Comparison of ENCODE assay signal across 29 mouse cellular contexts in genomic region chr11:42109627-42110026, GRCm38 (mm10).
"Had no signal": no experiment of that assay in that cellular context is flagged by ENCODE, and none has a peak within 500 bp of the region (broad histone marks: within the 10 kb centered on the region; RNA-seq: fewer than 3 reads in every experiment).

No protein-coding gene starts in this region.

- H3K9me3 ChIP-seq: heart, embryonic 13.5 days; heart, embryonic 15.5 days; hindbrain, embryonic 10.5 days; hindbrain, embryonic 12.5 days; intestine, embryonic 15.5 days; limb, embryonic 10.5 days; limb, embryonic 12.5 days; liver, embryonic 13.5 days; liver, embryonic 15.5 days had no signal

- H3K27ac ChIP-seq: heart, adult 2 months; heart, embryonic 13.5 days; heart, embryonic 15.5 days; hindbrain, embryonic 10.5 days; hindbrain, embryonic 12.5 days; hindbrain, embryonic 14.5 days; intestine, embryonic 15.5 days; layer of hippocampus, adult 2 months; left cerebral cortex, adult 2 months; limb, embryonic 10.5 days; limb, embryonic 12.5 days; liver, embryonic 13.5 days; liver, embryonic 15.5 days had no signal

- ATAC-seq: hindbrain, embryonic 16.5 days; inflammation-experienced regulatory T-cells, adult 6 months; intestine, embryonic 15.5 days; intestine, postnatal 0 days had no signal

- H3K36me3 ChIP-seq: heart, embryonic 13.5 days; heart, embryonic 15.5 days; hindbrain, embryonic 10.5 days; hindbrain, embryonic 12.5 days; intestine, embryonic 15.5 days; limb, embryonic 10.5 days; limb, embryonic 12.5 days; liver, embryonic 13.5 days; liver, embryonic 15.5 days had no signal

- H3K27me3 ChIP-seq: heart, embryonic 13.5 days; heart, embryonic 15.5 days; hindbrain, embryonic 12.5 days; intestine, embryonic 15.5 days; limb, embryonic 12.5 days; liver, embryonic 13.5 days; liver, embryonic 15.5 days had no signal

- DNase-seq: gastrocnemius, postnatal 14 days; gastrocnemius, postnatal 36 days; heart, adult 11 months; heart, adult 2 months; heart, postnatal 14 days; heart, postnatal 36 days; kidney, adult 18-20 months; kidney, adult 8-10 months; kidney, postnatal 10 days; kidney, postnatal 25 days; kidney, postnatal 4 days; liver; liver, embryonic 13.5 days had no signal

- H3K4me1 ChIP-seq: heart, embryonic 13.5 days; heart, embryonic 15.5 days; hindbrain, embryonic 10.5 days; hindbrain, embryonic 12.5 days; intestine, embryonic 15.5 days; limb, embryonic 10.5 days; limb, embryonic 12.5 days; liver, embryonic 13.5 days; liver, embryonic 15.5 days had no signal

- H3K4me3 ChIP-seq: heart, adult 2 months; heart, embryonic 13.5 days; heart, embryonic 15.5 days; hindbrain, embryonic 10.5 days; hindbrain, embryonic 12.5 days; intestine, embryonic 15.5 days; layer of hippocampus, adult 2 months; left cerebral cortex, adult 2 months; limb, embryonic 10.5 days; limb, embryonic 12.5 days; liver, embryonic 13.5 days; liver, embryonic 15.5 days had no signal

- H3K4me2 ChIP-seq: heart, embryonic 11.5 days; heart, embryonic 13.5 days; heart, embryonic 15.5 days; hindbrain, embryonic 12.5 days; hindbrain, embryonic 14.5 days; intestine, embryonic 15.5 days; limb, embryonic 12.5 days; liver, embryonic 11.5 days; liver, embryonic 13.5 days; liver, embryonic 15.5 days had no signal

- H3K9ac ChIP-seq: heart, embryonic 13.5 days; heart, embryonic 15.5 days; hindbrain, embryonic 12.5 days; hindbrain, embryonic 14.5 days; intestine, embryonic 15.5 days; limb, embryonic 12.5 days; liver, embryonic 13.5 days; liver, embryonic 15.5 days had no signal
